Mouse (Mus musculus): ENCODE measurements around the gene Pycr2. TPM values are rescaled to one million over a fixed set of nuclear protein-coding genes. Genes with fewer than 3 reads are reported as not detected.
A peak's percentile ranks its signal among the peaks of the same experiment; 100 is the strongest.

The Pycr2 gene
- polyA plus RNA-seq, 1 experiment from 2014 or later = 46.0 TPM

GRCm38 (mm10) chr1:180946448-180946847 lies 42.4 kb downstream of the Pycr2 start:
- Histone ChIP-seq H3K27me3 (ENCODE audit: control insufficient read depth, insufficient read depth, low read length) (no peaks in the 10 kb centered on the region), H3K9ac (ENCODE audit: low read length) (no peak overlapping the region), H3K4me3 (ENCODE audit: control insufficient read depth in 1 of 2, insufficient read depth in 1 of 2, low read depth in 1 of 2, low read length in 2 of 2) (no peak overlapping the region), H3K36me3 (ENCODE audit: control insufficient read depth, insufficient read depth, low read length) (peaks cover 42% of the 10 kb centered on the region), H3K4me2 (ENCODE audit: low read length) (no peak overlapping the region), H3K4me1 (ENCODE audit: control insufficient read depth in 2 of 2, insufficient read depth in 2 of 2, low read length in 2 of 2) (peaks cover 25 to 35% of the 10 kb centered on the region in 2 experiments; a peak in 3 of 4 replicates), H3K27ac (replicated peaks in 1 of 2; ENCODE audit: control insufficient read depth in 1 of 2, insufficient read depth in 1 of 2, low read depth in 2 of 2, low read length in 2 of 2) (no peak overlapping the region), H3K9me3 (ENCODE audit: control insufficient read depth, low read length) (no peaks in the 10 kb centered on the region)
- WGBS = 72% methylated on average over 6 of the region's 6 CpGs
- no peak for ATAC-seq (ENCODE audit: insufficient number of reproducible peaks, insufficient read depth, low FRiP score, low read depth)

GRCm38 (mm10) chr1:180952085-180952746 lies 48.1 kb downstream of the Pycr2 start:
- Histone ChIP-seq H3K4me2 (ENCODE audit: low read length) (no peak overlapping the region), H3K27me3 (ENCODE audit: control insufficient read depth, insufficient read depth, low read length) (no peaks in the 10 kb centered on the region), H3K4me1 (ENCODE audit: control insufficient read depth in 2 of 2, insufficient read depth in 2 of 2, low read length in 2 of 2) (no peaks in the 10 kb centered on the region), H3K4me3 (ENCODE audit: control insufficient read depth in 1 of 2, insufficient read depth in 1 of 2, low read depth in 1 of 2, low read length in 2 of 2) (no peak overlapping the region), H3K9me3 (ENCODE audit: control insufficient read depth, low read length) (no peaks in the 10 kb centered on the region), H3K27ac (replicated peaks in 1 of 2; ENCODE audit: control insufficient read depth in 1 of 2, insufficient read depth in 1 of 2, low read depth in 2 of 2, low read length in 2 of 2) (no peak overlapping the region), H3K36me3 (ENCODE audit: control insufficient read depth, insufficient read depth, low read length) (peaks cover 84% of the 10 kb centered on the region), H3K9ac (ENCODE audit: low read length) (no peak overlapping the region)
- WGBS = 83% methylated on average over 6 of the region's 6 CpGs
- no peak for ATAC-seq (ENCODE audit: insufficient number of reproducible peaks, insufficient read depth, low FRiP score, low read depth)

DNA sequence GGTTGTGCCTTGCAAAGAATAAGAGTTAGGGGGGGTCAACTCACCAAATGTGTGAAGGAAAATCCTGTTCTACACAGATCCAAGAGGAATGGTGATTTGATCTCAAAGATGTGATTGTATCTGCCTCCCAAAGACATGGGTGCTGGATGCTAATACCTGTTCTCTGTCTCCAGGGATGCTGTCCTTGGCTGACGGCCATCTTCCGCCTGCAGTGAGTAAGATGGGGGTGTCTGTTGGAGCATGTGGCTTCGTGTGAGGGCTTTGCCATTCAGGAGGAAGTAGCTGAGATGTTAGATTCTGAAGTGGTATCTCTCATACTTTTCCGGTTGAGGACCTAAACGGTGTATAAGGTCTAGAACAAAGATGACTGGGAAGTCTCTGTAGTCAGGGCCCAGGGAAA lies 48.7 kb downstream of the Pycr2 start:
- H3K27ac ChIP-seq (replicated peaks in 1 of 2; ENCODE audit: control insufficient read depth in 1 of 2, insufficient read depth in 1 of 2, low read depth in 2 of 2, low read length in 2 of 2) = no peak overlapping the region
- no peaks in the 10 kb centered on the region for H3K9me3 ChIP-seq (ENCODE audit: control insufficient read depth, low read length)
- 88% methylated on average over 5 of the region's 5 CpGs for WGBS
- ATAC-seq (ENCODE audit: insufficient number of reproducible peaks, insufficient read depth, low FRiP score, low read depth) = no peak
- H3K4me1 ChIP-seq (ENCODE audit: control insufficient read depth in 2 of 2, insufficient read depth in 2 of 2, low read length in 2 of 2) = no peaks in the 10 kb centered on the region
- H3K36me3 ChIP-seq (ENCODE audit: control insufficient read depth, insufficient read depth, low read length) = peaks cover 85% of the 10 kb centered on the region
- H3K9ac ChIP-seq (ENCODE audit: low read length) = no peak overlapping the region
- no peak overlapping the region for H3K4me2 ChIP-seq (ENCODE audit: low read length)
- no peak overlapping the region for H3K4me3 ChIP-seq (ENCODE audit: control insufficient read depth in 1 of 2, insufficient read depth in 1 of 2, low read depth in 1 of 2, low read length in 2 of 2)
- H3K27me3 ChIP-seq (ENCODE audit: control insufficient read depth, insufficient read depth, low read length) = no peaks in the 10 kb centered on the region

DNA sequence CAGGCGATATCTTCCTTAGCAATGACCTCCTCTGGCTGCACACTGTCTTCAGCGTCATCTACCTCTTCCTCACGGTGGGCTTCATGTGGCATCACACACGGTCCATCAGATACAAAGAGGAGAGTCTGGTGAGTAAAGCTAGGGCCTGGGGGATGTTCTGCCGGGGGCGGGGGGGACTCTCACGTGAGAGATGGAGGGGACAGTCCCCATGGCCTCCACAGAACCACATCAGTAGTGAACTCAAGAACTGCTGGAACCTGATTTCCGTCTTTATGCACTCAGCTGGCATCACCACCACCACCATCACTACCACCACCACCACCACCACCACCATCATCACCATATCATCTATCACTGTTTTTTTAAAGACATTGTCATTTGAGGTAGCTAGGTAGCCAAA lies 52.3 kb downstream of the Pycr2 start:
- WGBS = 87% methylated on average over 8 of the region's 8 CpGs
- no peak for ATAC-seq (ENCODE audit: insufficient number of reproducible peaks, insufficient read depth, low FRiP score, low read depth)
- Histone ChIP-seq H3K4me2 (ENCODE audit: low read length) (no peak overlapping the region), H3K4me1 (ENCODE audit: control insufficient read depth in 2 of 2, insufficient read depth in 2 of 2, low read length in 2 of 2) (no peaks in the 10 kb centered on the region), H3K4me3 (ENCODE audit: control insufficient read depth in 1 of 2, insufficient read depth in 1 of 2, low read depth in 1 of 2, low read length in 2 of 2) (no peak overlapping the region), H3K9me3 (ENCODE audit: control insufficient read depth, low read length) (no peaks in the 10 kb centered on the region), H3K27me3 (ENCODE audit: control insufficient read depth, insufficient read depth, low read length) (no peaks in the 10 kb centered on the region), H3K9ac (ENCODE audit: low read length) (no peak overlapping the region), H3K27ac (replicated peaks in 1 of 2; ENCODE audit: control insufficient read depth in 1 of 2, insufficient read depth in 1 of 2, low read depth in 2 of 2, low read length in 2 of 2) (0 out of 4 replicates have a peak overlapping the region, but pooled peaks of 1 of the 2 experiments have one; percentile 6), H3K36me3 (ENCODE audit: control insufficient read depth, insufficient read depth, low read length) (peaks cover 85% of the 10 kb centered on the region)

- peak; percentile 75 for ATAC-seq (ENCODE audit: insufficient number of reproducible peaks, insufficient read depth, low FRiP score, low read depth)
- H3K27ac ChIP-seq (replicated peaks in 1 of 2; ENCODE audit: control insufficient read depth in 1 of 2, insufficient read depth in 1 of 2, low read depth in 2 of 2, low read length in 2 of 2) = 0 out of 4 replicates have a peak overlapping the region, but pooled peaks of 1 of the 2 experiments have one; percentile 6
- no peak overlapping the region for H3K9ac ChIP-seq (ENCODE audit: low read length)
- H3K4me1 ChIP-seq (ENCODE audit: control insufficient read depth in 2 of 2, insufficient read depth in 2 of 2, low read length in 2 of 2) = no peaks in the 10 kb centered on the region
- WGBS = 70% methylated on average over 8 of the region's 8 CpGs
- H3K9me3 ChIP-seq (ENCODE audit: control insufficient read depth, low read length) = no peaks in the 10 kb centered on the region
- no peak overlapping the region for H3K4me3 ChIP-seq (ENCODE audit: control insufficient read depth in 1 of 2, insufficient read depth in 1 of 2, low read depth in 1 of 2, low read length in 2 of 2)
- no peak overlapping the region for H3K4me2 ChIP-seq (ENCODE audit: low read length)
- peaks cover 86% of the 10 kb centered on the region for H3K36me3 ChIP-seq (ENCODE audit: control insufficient read depth, insufficient read depth, low read length)
- H3K27me3 ChIP-seq (ENCODE audit: control insufficient read depth, insufficient read depth, low read length) = no peaks in the 10 kb centered on the region
Measured at GRCm38 (mm10) chr1:180956973-180957381, 52.9 kb downstream of the Pycr2 start.

Other genes with a start within 250 kb of the Pycr2 start
- 0.14 TPM in 1 of 2 replicates, not detected in the other for gene Mixl1, start 207.3 kb upstream of the Pycr2 start, polyA plus RNA-seq (2014; fragmentation: Nextera tagmentation; extraction: Ambion mirVana)
- 23.7 and 24.6 TPM in 2 replicates for gene Acbd3, start 178.2 kb upstream of the Pycr2 start, polyA plus RNA-seq (2014; fragmentation: Nextera tagmentation; extraction: Ambion mirVana)
- 1,749 and 1,827 TPM in 2 replicates for gene H3f3a, start 90.3 kb upstream of the Pycr2 start, polyA plus RNA-seq (2014; fragmentation: Nextera tagmentation; extraction: Ambion mirVana)
- 22.3 TPM in 2 replicates for gene Sde2, start 53.2 kb upstream of the Pycr2 start, polyA plus RNA-seq (2014; fragmentation: Nextera tagmentation; extraction: Ambion mirVana)
- gene Lefty2, start 11.2 kb upstream of the Pycr2 start, polyA plus RNA-seq (2014; fragmentation: Nextera tagmentation; extraction: Ambion mirVana) = not detected in 2 replicates
- gene Lefty1, start 30.7 kb downstream of the Pycr2 start, polyA plus RNA-seq (2014; fragmentation: Nextera tagmentation; extraction: Ambion mirVana) = 1.1 and 1.5 TPM in 2 replicates
- 9.1 and 9.3 TPM in 2 replicates for gene Tmem63a, start 38.1 kb downstream of the Pycr2 start, polyA plus RNA-seq (2014; fragmentation: Nextera tagmentation; extraction: Ambion mirVana)
- gene Ephx1, start 116.6 kb downstream of the Pycr2 start, polyA plus RNA-seq (2014; fragmentation: Nextera tagmentation; extraction: Ambion mirVana) = 9.3 and 10.5 TPM in 2 replicates
- gene 9130409I23Rik, start 146.9 kb downstream of the Pycr2 start, polyA plus RNA-seq (2014; fragmentation: Nextera tagmentation; extraction: Ambion mirVana) = not detected in 2 replicates
- 19.6 and 20.2 TPM in 2 replicates for gene Nvl, start 239.9 kb downstream of the Pycr2 start, polyA plus RNA-seq (2014; fragmentation: Nextera tagmentation; extraction: Ambion mirVana)
- 145 and 147 TPM in 2 replicates for gene Cnih4, start 240.4 kb downstream of the Pycr2 start, polyA plus RNA-seq (2014; fragmentation: Nextera tagmentation; extraction: Ambion mirVana)